In the genomic region with DNA sequence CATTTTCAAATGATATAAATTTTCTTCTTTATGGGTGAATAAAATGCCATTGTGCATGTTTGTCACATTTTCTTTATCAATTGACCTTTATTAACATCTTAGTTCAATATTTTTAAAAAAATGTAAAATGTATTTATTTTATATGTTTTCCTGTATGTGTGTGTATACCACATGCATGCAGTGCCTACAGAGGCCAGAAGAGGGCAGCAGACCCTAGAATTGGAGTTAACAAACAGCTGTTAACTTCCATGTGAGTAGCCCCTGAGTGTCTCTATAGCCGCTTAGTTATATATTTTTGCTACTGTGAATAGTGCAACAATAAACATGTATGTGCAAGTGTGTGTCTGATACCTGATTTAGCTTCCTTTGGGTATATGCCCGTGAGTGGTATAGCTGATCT, we compare ENCODE assay signal across 8 mouse cellular contexts. TPM values are rescaled to one million over a fixed set of nuclear protein-coding genes. Genes with fewer than 3 reads are reported as not detected.
DNase-seq lines count a peak whose midpoint lies in the region; ATAC-seq and TF ChIP-seq lines count a peak whose summit lies in the region.

No protein-coding gene starts in this region.

- ATAC-seq in intestine, postnatal 0 days: no peak
- no peak for ATAC-seq in intestine, embryonic 16.5 days
- ATAC-seq in midbrain, embryonic 11.5 days (ENCODE audit: low FRiP score): no peak

- no peaks in the 10 kb centered on the region for H3K36me3 ChIP-seq in intestine, postnatal 0 days (ENCODE audit: control insufficient read depth, insufficient read depth)
- H3K36me3 ChIP-seq in intestine, embryonic 16.5 days (ENCODE audit: control insufficient read depth, insufficient read depth, low read length): no peaks in the 10 kb centered on the region
- no peaks in the 10 kb centered on the region for H3K36me3 ChIP-seq in midbrain, embryonic 11.5 days (ENCODE audit: control insufficient read depth, insufficient read depth, low read length)

- peak; percentile 49 for DNase-seq in 3T3-L1 (ENCODE audit: low read depth, low spot score)
- peak; percentile 1 to 12 for DNase-seq in CD8-positive naive resting alpha-beta T cell, adult 2 months (ENCODE audit: low read depth in 2 of 2, low spot score in 2 of 2)
- peak; percentile 7 for DNase-seq in forelimb bud, embryonic 11.5 days (ENCODE audit: low read depth, low spot score)
- peak; percentile 25 to 66 for DNase-seq in spleen, postnatal 4 days (ENCODE audit: low spot score in 2 of 2)
- no peak for DNase-seq in midbrain, embryonic 11.5 days (ENCODE audit: low spot score, missing footprints)
- no peak for DNase-seq in gastrocnemius, adult 8-10 months (ENCODE audit: low spot score in 2 of 2)

- no peak overlapping the region for H3K27ac ChIP-seq in intestine, postnatal 0 days (ENCODE audit: low read depth, low read length)
- H3K27ac ChIP-seq in intestine, embryonic 16.5 days (ENCODE audit: low read length): no peak overlapping the region
- H3K27ac ChIP-seq in midbrain, embryonic 11.5 days (ENCODE audit: low read depth, low read length): no peak overlapping the region

- no peak overlapping the region for H3K4me3 ChIP-seq in intestine, postnatal 0 days (ENCODE audit: low read depth, low read length)
- H3K4me3 ChIP-seq in intestine, embryonic 16.5 days (ENCODE audit: low read length): no peak overlapping the region
- H3K4me3 ChIP-seq in midbrain, embryonic 11.5 days (ENCODE audit: low read depth, low read length): no peak overlapping the region

- H3K27me3 ChIP-seq in intestine, postnatal 0 days (replicated peaks; ENCODE audit: control insufficient read depth, insufficient read depth, low read length): no peaks in the 10 kb centered on the region
- no peaks in the 10 kb centered on the region for H3K27me3 ChIP-seq in intestine, embryonic 16.5 days (replicated peaks; ENCODE audit: control insufficient read depth, insufficient read depth, low read length)
- H3K27me3 ChIP-seq in midbrain, embryonic 11.5 days (ENCODE audit: control insufficient read depth, insufficient read depth, low read length): no peaks in the 10 kb centered on the region

- peak; percentile 51 for TF ChIP-seq CTCF in intestine, postnatal 0 days (IDR thresholded peaks at IDR 0.05; ENCODE audit: low read depth)

- no peak overlapping the region for H3K4me2 ChIP-seq in intestine, postnatal 0 days (replicated peaks; ENCODE audit: low read depth)
- no peak overlapping the region for H3K4me2 ChIP-seq in intestine, embryonic 16.5 days (ENCODE audit: low read depth, low read length)
- no peak overlapping the region for H3K4me2 ChIP-seq in midbrain, embryonic 11.5 days

- WGBS in intestine, postnatal 0 days: 93% methylated on average over 2 of the region's 2 CpGs
- 94% methylated on average over 2 of the region's 2 CpGs for WGBS in intestine, embryonic 16.5 days
- WGBS in midbrain, embryonic 11.5 days: 92% methylated on average over 2 of the region's 2 CpGs

- H3K9me3 ChIP-seq in intestine, postnatal 0 days (ENCODE audit: control insufficient read depth): no peaks in the 10 kb centered on the region
- H3K9me3 ChIP-seq in intestine, embryonic 16.5 days (ENCODE audit: control insufficient read depth, low read length): no peaks in the 10 kb centered on the region
- H3K9me3 ChIP-seq in midbrain, embryonic 11.5 days (ENCODE audit: control insufficient read depth, low read length): no peaks in the 10 kb centered on the region

- no peaks in the 10 kb centered on the region for H3K4me1 ChIP-seq in intestine, postnatal 0 days (replicated peaks; ENCODE audit: control insufficient read depth, insufficient read depth, low read length)
- H3K4me1 ChIP-seq in intestine, embryonic 16.5 days (ENCODE audit: control insufficient read depth, insufficient read depth, low read length): no peaks in the 10 kb centered on the region
- no peaks in the 10 kb centered on the region for H3K4me1 ChIP-seq in midbrain, embryonic 11.5 days (ENCODE audit: control insufficient read depth, insufficient read depth, low read length)

- no peak overlapping the region for H3K9ac ChIP-seq in intestine, postnatal 0 days (ENCODE audit: low read depth, low read length)
- no peak overlapping the region for H3K9ac ChIP-seq in intestine, embryonic 16.5 days (ENCODE audit: low read depth, low read length)
- H3K9ac ChIP-seq in midbrain, embryonic 11.5 days (ENCODE audit: low read length): no peak overlapping the region

RNA-seq across cellular contexts. Expression of gene Cenpi, which starts 25.4 kb away (rescaled TPM):
- polyA plus RNA-seq in intestine, postnatal 0 days (2015; fragmentation: Nextera tagmentation; extraction: Ambion mirVana): 5.7 and 7.2 TPM in 2 replicates
- polyA plus RNA-seq in intestine, embryonic 16.5 days (2015; fragmentation: Nextera tagmentation; extraction: Ambion mirVana): 20.3 and 21.2 TPM in 2 replicates
- 27.7 and 31.9 TPM in 2 replicates for polyA plus RNA-seq in midbrain, embryonic 11.5 days (2014; fragmentation: Nextera tagmentation; extraction: Ambion mirVana)
- under 1 TPM in 2 of 4 experiments, not detected in 2; 0.16 to 0.17 TPM for total RNA-seq in gastrocnemius, adult 8-10 months (2022)

RNA-seq across cellular contexts. Expression of gene Tmem35a, which starts 38.3 kb away (rescaled TPM):
- polyA plus RNA-seq in intestine, postnatal 0 days (2015; fragmentation: Nextera tagmentation; extraction: Ambion mirVana): 1.9 TPM in 2 replicates
- 3.8 and 4.7 TPM in 2 replicates for polyA plus RNA-seq in intestine, embryonic 16.5 days (2015; fragmentation: Nextera tagmentation; extraction: Ambion mirVana)
- 27.7 and 31.2 TPM in 2 replicates for polyA plus RNA-seq in midbrain, embryonic 11.5 days (2014; fragmentation: Nextera tagmentation; extraction: Ambion mirVana)
- total RNA-seq in gastrocnemius, adult 8-10 months (2022): under 1 TPM in 1 of 4 experiments, not detected in 3; 0.17 TPM

RNA-seq across cellular contexts. Expression of gene Trmt2b, which starts 56.5 kb away (rescaled TPM):
- 13.0 and 14.2 TPM in 2 replicates for polyA plus RNA-seq in intestine, postnatal 0 days (2015; fragmentation: Nextera tagmentation; extraction: Ambion mirVana)
- polyA plus RNA-seq in intestine, embryonic 16.5 days (2015; fragmentation: Nextera tagmentation; extraction: Ambion mirVana): 25.1 and 27.0 TPM in 2 replicates
- polyA plus RNA-seq in midbrain, embryonic 11.5 days (2014; fragmentation: Nextera tagmentation; extraction: Ambion mirVana): 7.8 and 9.4 TPM in 2 replicates
- 10 to 100 TPM in 2 of 4 experiments, 1 to 10 TPM in 2; 8.5 to 13.4 (median 11.0) TPM for total RNA-seq in gastrocnemius, adult 8-10 months (2022)

Comparison
In these comparisons a context has a peak if more than half of its experiments do, and no peak if none do; other contexts are left out.
1. DNase-seq: peak in 3T3-L1 (single experiment), CD8-positive naive resting alpha-beta T cell, adult 2 months (2 of 2), forelimb bud, embryonic 11.5 days (single experiment) and spleen, postnatal 4 days (2 of 2); none in midbrain, embryonic 11.5 days (single experiment) and gastrocnemius, adult 8-10 months (0 of 2).